Mouse (Mus musculus): Measurements from ENCODE around the gene Nod2. TPM values are rescaled to one million over a fixed set of nuclear protein-coding genes. Genes with fewer than 3 reads are reported as not detected.

Nod2 gene
- 0.15 TPM for polyA plus RNA-seq (2017; shearing (Covaris generic))

GRCm38 (mm10) chr8:88646837-88647778, at the start of gene Nod2:
Nod2 (plus strand) TSS chr8:88647315.

GRCm38 (mm10) chr8:88635474-88636397, 11.4 kb upstream of the Nod2 start, which contains the start of gene Snx20:
Snx20 (minus strand) TSS chr8:88636128.

GRCm38 (mm10) chr8:88696721-88697641, 49.9 kb downstream of the Nod2 start, which contains the start of gene Cyld:
Cyld (plus strand) TSS chr8:88697028.

Other genes starting within 250 kb of the Nod2 start
- gene Nkd1, start 126.0 kb upstream of the Nod2 start, polyA plus RNA-seq (2017; shearing (Covaris generic)): not detected
- gene Snx20, start 11.2 kb upstream of the Nod2 start, polyA plus RNA-seq (2017; shearing (Covaris generic)): 121 TPM
- gene Cyld, start 49.7 kb downstream of the Nod2 start, polyA plus RNA-seq (2017; shearing (Covaris generic)): 132 TPM